Mouse (Mus musculus) embryonic fibroblast, embryonic 13.5 days (primary cell): ENCODE data around the gene Gbx1. TPM values are rescaled to one million over a fixed set of nuclear protein-coding genes. Genes with fewer than 3 reads are reported as not detected.

Experiments used
- H3K27ac ChIP-seq: 2 replicates; pipeline ENCODE4 v1.5.1; 2012; ENCODE audit warnings: low read length, control low read depth, inconsistent platforms; ENCODE audit not compliant: insufficient read depth
- H3K4me1 ChIP-seq: 2 replicates; pipeline ENCODE4 v1.6.1; 2011; ENCODE audit warnings: low read length; ENCODE audit not compliant: control insufficient read depth, insufficient read depth
- H3K4me3 ChIP-seq: 2 replicates; pipeline ENCODE4 v1.5.1; 2011; ENCODE audit warnings: mild to moderate bottlenecking, control low read depth, low read length; ENCODE audit not compliant: insufficient read depth
- CTCF ChIP-seq: IDR thresholded peaks from 2 replicates; pipeline ENCODE4 v1.5.1; 2011; ENCODE audit warnings: mild to moderate bottlenecking, control low read depth, low read length, moderate library complexity, borderline replicate concordance; ENCODE audit not compliant: insufficient read depth
- POLR2A ChIP-seq: IDR thresholded peaks from 2 replicates; pipeline ENCODE4 v1.6.1; 2011; ENCODE audit warnings: low read depth, mild to moderate bottlenecking, control low read depth, low read length, moderate library complexity
- polyA plus RNA-seq: library from polyadenylated mRNA; stranded (reverse); fragments of >200 nt; gene quantifications from 2 replicates; pipeline ENCODE4 v1.2.4, GENCODE M21; 2011; ENCODE audit warnings: low read depth; ENCODE audit not compliant: missing spikeins, insufficient read length

The Gbx1 gene
- polyA plus RNA-seq, 1 experiment: not detected

DNA sequence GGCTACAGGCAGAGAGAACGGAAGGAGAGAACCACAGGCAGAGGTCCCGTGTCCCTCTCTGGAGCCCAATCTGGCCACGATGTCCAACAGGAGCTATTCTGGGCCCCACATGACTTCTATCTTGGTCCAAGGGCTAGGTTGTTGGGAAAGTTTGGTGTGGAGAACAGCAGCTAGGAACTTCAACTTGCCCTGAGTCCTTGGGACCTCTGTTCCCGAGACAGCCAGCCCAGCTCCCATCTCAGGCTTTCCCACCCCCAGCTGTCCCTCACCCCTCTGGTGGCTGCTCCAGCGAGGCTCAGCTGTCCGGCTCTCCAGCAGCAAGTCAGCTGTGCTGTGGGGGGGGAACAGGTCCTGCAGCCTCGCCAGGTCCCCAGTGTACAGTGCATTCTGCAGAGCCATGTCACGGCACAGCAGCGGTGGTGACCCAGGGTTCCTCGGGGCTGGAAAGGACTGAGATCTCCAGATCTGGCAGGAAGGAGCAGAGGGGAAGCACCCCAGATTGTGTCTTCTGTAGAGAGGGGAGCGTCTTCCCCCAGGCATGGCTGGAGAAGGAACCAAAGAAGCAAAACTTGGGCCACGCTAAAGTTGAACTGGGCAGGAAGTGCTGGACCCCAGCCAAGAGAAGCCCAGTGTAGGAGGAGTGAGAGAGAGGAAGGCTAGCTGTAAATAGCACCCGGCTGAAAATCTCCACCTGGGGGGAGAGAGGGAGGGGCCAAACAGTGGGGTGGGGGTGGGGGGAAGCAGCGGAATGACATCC is 13.6 kb upstream of the Gbx1 start, which contains the start of gene Asb10:
Gene Asb10, minus strand, starts transcription at position 592 of the 757 bp plus-strand sequence.
- no peak within 1 kb of the TSS for H3K4me3 ChIP-seq
- TF ChIP-seq CTCF (no peak), POLR2A (no peak)

DNA sequence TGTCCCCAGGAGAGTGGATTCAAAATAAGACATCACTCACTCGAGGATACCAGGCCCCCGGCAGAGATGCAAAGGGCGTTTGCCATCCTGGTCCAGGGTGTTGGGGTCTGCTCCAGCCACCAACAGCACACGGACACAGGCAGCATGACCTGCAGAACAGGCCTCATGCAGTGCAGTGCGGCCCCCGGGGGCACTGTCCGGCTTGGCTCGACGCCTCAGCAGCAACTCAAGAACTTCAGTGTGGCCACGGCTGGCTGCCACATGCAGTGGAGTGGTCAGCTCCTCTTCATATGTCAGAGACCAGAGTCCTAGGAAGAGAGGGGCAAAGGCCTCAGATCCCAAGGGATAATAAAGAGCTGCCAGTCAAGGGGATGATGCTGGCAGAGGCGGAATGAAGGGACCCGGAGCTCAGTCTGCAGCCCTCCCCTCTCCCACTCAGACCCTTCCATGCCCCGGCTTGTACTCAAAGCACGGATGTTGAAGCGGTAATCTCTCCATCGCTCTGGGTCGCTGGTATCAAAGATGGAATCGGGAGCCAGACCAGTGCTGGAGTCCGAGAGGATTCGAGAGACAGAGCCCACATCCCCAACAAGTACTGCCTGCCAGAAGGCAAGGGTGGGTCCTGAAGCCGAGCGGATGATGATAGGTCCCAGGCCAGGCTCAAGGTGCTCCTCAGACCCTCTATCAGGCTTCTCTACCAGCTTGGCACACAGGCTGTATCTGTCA is 12.7 kb upstream of the Gbx1 start:
- Histone ChIP-seq H3K4me3 (no peak overlapping the region), H3K4me1 (no peaks in the 10 kb centered on the region), H3K27ac (no peak overlapping the region)
- TF ChIP-seq POLR2A: no peak
- no peak for TF ChIP-seq CTCF

More for the DNA sequence above, 13.6 kb upstream of the Gbx1 start, which contains the start of gene Asb10:
- Histone ChIP-seq H3K4me1 (no peaks in the 10 kb centered on the region), H3K27ac (no peak within 1 kb of the TSS)

DNA sequence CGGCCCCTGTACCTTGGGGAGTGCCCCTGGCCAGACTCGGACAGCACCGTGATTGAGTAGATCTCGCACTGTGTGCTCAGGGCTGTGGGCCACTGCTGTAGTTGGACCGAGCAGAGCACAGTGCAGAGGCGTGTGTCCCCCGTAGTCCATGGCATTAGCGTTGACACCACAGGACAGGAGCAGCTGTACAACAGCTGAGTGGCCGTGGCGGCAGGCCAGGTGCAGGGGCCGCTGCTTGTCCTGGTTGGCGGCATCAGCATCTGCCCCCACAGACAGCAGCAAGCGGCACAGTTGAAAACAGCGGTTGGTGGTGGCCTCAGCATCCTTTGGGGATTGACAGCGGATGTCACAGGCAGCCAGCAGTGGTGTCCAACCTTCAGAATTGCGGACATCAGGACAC is 10.6 kb upstream of the Gbx1 start:
- Histone ChIP-seq H3K4me3 (no peak overlapping the region), H3K27ac (no peak overlapping the region), H3K4me1 (no peaks in the 10 kb centered on the region)
- TF ChIP-seq POLR2A (no peak), CTCF (no peak)

DNA sequence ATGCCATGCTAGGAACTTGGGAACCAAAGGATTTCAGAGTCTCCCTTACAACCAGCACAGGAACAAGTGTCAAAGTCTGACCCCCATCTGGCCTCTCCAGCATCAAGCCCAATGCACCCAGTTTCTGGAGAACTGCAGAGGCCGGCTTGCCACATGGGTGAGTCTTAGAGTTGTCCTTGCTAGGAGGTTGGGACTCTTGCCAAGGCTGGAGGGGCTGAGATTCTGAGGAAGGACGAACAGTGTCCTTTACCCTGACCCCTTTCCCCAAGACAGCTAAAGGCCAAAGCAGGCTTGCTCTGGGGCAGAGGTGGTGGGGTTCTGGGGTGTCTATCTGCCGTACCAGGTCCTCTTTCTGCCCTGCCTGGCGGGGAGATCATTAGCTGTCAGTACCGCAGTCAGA is 9.5 kb upstream of the Gbx1 start:
- no peaks in the 10 kb centered on the region for H3K4me1 ChIP-seq
- TF ChIP-seq POLR2A: no peak
- TF ChIP-seq CTCF: no peak
- H3K27ac ChIP-seq: no peak overlapping the region
- no peak overlapping the region for H3K4me3 ChIP-seq

DNA sequence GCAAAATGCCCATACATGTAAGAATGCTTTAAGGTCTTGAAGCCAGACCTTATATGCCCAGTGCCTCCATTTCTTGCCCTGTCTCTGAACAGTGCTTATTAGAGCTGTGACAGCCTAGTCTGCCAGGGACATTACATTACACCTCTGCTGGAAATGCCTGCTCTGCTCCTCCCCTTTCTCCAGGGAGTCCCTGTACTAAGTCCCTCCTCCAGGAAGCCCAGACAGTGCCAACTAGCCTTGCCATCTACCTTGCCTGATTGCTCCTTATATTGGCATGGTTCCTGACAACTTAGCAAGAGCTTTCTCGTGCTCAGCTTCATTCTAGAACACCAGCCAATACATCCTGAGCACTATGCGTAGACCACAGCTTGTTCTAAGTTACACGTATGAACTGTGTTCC is 8.7 kb upstream of the Gbx1 start:
- H3K27ac ChIP-seq: no peak overlapping the region
- no peaks in the 10 kb centered on the region for H3K4me1 ChIP-seq
- TF ChIP-seq POLR2A: no peak
- TF ChIP-seq CTCF: no peak
- no peak overlapping the region for H3K4me3 ChIP-seq

DNA sequence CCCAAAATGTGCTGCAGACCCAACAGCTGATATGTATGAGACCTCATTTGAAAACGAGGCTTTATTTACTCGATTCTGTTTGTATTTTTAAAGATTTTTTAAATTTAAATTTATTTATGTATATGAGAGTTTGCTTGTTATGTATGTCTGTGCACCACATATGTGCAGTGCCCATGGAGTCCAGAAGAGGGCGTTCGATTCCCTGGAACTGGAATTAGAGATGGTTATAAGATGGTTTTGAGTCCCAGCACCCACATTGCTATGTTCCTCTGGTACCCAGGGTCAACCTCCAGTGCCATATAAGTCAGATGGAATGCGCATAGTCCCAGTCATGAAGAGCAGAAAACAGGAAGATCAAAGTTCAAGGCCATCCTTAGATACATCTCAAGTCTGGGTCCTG is 7.3 kb upstream of the Gbx1 start:
- no peak overlapping the region for H3K4me3 ChIP-seq
- H3K27ac ChIP-seq: no peak overlapping the region
- no peaks in the 10 kb centered on the region for H3K4me1 ChIP-seq
- TF ChIP-seq CTCF: no peak
- no peak for TF ChIP-seq POLR2A

DNA sequence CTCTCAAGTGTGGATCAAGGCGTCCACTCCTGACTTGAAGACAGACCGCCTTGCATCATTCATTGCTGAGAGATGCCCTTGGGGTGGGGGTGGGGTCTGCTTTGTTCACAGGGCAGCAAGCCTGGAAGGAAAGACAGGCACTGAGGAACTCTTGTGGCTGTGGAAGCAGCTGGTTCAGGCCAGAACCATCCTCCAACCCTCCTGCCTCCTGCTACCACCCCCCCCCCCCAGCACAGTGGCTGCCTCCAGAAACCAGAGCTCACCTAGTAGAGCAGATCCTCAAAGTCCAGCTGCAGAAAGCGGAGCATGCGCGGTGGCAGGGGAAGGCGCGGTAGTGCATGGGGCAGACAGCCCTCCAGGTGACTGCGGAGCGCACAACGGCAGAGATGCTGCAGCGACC is 6.4 kb upstream of the Gbx1 start:
- Histone ChIP-seq H3K4me3 (no peak overlapping the region), H3K27ac (no peak overlapping the region), H3K4me1 (no peaks in the 10 kb centered on the region)
- TF ChIP-seq CTCF (no peak), POLR2A (no peak)

DNA sequence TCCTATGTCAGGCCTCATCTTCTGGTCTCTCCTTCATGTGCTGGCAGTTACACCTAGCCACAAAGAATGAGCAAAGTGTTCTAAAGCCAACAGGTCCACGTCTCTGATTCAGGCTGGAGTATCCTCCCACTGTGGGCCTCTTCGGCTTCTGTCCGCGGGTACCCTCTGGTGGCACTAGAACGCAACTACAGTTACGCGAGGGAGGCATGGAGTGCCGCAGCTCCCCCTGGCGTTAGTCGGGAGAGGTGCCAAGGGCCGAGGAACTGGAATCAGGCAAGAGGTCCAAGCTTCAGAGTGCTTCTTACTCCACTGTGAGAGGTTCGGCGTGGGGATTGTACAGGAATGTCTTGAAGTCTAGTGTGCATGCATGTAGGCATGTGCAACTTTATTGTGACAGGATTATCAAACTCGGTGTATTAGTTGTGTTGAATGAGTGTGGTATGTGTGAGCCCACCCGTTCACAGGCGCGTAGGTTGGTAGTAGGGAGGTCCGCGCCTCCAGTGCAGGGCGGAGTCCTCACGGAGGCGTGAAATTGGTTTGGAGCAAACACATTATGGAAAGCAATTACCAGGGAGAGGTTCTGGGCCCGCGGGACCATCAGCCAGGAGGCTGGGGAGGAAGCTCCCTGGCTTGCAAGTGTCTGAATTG is 3.2 kb upstream of the Gbx1 start:
- Histone ChIP-seq H3K4me3 (no peak overlapping the region), H3K4me1 (no peaks in the 10 kb centered on the region), H3K27ac (no peak overlapping the region)
- TF ChIP-seq POLR2A: no peak
- TF ChIP-seq CTCF: peak; percentile 100

DNA sequence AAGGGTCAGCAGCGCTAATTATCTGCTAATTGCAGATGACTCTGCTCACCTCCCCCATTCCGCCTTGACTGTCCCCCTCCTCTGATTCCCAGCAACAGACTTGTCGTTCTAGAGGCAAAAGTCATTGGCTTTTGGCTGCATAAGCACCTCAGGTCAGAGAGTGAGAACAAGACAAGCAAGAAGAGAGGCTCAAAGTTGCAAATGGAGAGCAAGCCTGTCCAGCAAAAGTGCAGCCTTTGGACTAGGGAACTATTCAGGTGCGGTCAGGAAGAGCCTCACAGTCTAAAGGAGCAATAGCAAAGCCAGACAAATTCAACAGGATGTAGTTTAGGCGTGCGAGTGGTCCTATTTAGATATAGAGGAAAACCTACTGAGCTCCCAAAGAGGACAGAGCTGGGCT is 778 bp upstream of the Gbx1 start:
- TF ChIP-seq POLR2A (no peak), CTCF (no peak)

DNA sequence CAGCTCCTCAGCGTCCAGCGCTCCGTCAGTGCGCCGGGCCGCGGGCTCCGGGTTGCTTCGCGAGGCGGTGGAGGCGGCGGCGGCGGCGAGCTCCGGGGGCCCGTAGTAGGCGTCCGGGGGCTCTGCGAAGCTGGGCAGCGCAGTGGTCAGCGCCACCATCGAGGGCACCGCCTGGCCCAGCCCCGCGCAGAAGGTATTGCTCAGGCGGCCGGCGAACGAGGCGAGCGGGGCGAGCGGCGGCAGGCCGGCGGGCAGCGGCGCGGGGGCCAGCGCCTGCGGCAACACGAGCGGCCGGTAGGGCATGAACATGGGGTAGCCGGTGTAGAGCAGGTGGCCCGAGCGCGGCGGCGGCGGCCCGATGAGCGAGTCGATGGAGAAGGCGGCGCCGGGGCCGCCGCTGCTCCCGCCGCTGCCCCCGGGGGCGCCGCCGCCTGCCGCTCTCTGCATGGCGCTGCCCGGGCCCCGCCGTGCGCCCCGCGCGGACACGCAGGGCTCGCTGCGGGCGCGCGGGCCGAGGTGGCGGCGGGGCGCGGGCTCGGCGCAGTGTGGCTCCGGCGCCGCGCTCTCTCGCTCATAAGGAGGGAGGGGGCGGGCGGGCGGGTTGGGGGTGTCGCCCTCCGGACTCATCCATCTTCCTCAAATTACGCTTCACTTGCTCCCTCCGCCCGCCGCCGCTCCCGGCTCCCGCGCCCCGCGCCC is 663 bp downstream of the Gbx1 start:
- H3K4me3 ChIP-seq: no peak overlapping the region
- no peak for TF ChIP-seq POLR2A
- no peak for TF ChIP-seq CTCF
- no peak overlapping the region for H3K27ac ChIP-seq
- no peaks in the 10 kb centered on the region for H3K4me1 ChIP-seq

More for the DNA sequence above, 778 bp upstream of the Gbx1 start:
- Histone ChIP-seq H3K27ac (no peak overlapping the region), H3K4me3 (no peak overlapping the region), H3K4me1 (no peaks in the 10 kb centered on the region)
